Mouse (Mus musculus): ENCODE data around the gene H3f3b.

H3f3b gene

DNA sequence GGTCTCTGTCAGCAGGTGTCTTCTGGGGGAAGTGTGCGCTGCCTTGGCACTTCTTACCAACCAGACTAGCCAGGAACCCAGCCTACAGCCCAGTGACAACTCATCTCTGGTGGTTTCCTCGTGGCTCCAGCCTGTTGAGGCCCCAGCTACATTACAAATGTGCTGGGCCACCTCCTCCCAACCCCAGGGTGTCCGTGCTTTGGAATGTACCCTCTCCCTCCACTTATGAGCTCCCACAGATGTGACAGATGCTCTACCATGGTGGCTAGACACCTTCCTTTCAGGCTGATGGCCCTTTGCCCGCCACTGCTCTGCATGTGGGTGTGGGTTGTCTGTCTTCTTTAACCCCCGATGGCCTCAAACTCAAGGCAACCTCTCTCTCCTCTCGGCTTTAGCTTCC, 26.0 kb downstream of the H3f3b start:
- no peak for DNase-seq (ENCODE audit: low spot score in 2 of 2)

DNA sequence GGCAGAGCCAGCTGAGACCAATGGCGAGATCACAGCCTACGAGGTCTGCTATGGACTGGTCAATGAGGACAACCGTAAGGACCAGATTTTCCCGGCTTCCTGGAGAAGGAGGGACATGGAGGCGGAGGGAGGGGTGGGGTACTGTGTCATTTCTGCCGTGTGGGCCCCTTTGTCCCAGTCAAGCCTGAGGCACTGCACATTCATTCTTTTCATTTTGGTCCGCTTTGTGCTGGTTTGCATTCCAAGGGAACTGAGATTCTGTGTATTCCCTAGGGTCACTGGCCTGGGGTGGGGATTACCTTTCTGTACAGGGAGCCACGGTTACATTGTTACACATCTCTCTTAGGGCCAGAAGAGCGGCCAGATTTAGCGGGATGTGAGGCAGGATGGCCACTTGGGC, 27.2 kb downstream of the H3f3b start:
- DNase-seq (ENCODE audit: low spot score in 2 of 2) = no peak

DNA sequence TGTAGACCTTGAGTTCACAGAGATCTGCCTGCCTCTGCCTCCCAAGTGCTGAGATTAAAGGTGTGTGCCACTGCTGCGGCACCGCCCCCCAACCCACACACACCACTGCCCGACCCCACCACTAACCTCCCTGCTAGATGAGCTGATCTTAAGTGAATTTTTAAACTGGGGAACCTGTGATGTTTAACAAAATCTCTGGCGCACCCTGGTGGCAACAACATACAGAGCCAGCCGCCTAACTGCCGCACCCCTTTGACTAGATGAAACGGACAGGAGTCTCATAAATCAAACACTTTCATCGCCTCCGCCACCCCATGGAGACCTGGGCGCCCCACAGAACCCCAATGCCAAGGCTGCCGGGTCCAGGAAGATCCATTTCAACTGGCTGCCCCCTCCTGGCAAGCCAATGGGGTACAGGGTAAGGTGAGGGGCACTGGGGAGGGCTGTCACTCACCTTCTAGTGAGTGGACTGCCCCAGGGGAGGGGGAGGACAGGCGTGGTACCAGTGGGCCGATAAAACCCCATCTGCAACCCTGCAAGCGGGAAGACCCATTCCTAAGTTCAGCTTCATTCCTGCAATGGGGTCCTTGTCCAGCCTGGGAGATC, 28.1 kb downstream of the H3f3b start:
- peak; percentile 50 to 52 for DNase-seq (ENCODE audit: low spot score in 2 of 2)

DNA sequence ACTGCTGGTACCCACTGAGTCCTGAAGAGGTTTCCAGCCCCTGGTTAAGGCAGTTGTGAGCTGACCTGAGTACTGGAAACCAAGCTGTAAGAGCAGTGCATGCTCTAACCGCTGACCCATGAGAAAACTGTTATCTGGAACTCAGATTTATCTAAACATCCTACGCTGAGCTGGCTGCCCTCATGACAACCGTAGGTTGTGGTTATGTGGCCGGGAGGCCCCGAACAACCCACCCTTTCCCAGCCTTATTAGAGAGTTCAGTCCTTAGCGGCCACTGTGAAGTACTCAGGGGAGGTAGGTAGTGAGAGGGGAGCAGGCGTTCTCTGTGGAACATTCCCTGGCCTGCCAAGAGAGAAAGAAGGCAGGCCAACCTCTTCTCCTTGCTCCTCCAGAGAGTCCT, 28.7 kb downstream of the H3f3b start:
- no peak for DNase-seq (ENCODE audit: low spot score in 2 of 2)

DNA sequence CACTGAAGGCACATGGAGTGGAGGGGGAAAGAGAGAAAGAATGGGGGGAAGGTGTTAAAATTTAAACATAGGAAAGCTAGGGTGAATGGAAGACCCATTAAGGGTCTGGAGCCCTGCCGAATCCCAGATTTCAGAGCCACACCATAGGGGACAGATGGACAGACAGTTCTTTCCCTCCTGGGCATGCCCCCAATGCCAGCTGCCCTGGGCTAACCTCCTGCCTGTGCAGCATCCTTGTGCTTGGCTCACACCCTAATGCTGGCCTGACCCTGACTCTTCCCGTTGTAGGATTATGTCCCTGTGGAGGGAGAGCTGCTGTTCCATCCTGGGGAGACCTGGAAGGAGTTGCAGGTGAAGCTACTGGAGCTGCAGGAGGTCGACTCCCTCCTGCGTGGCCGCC, 30.1 kb downstream of the H3f3b start:
- DNase-seq (ENCODE audit: low spot score in 2 of 2) = no peak

DNA sequence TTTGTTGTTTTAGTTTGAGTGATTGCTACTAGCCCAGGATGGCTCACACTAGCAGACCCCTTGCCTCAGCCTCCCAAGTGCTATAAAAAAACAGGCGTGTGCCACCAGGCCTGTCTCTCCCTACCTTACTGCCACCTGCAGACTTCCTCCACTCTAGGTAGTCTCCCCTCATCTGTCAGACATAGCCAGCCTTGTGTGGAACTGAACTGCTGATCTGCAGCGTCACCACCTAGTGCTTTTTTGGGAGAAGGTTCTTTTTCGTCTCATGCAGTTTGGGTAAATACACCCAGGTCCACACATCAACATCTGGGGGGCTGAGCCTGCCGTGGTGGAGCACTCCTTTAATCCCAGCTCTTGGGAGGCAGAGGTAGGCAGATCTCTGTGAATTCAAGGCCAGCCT, 30.7 kb downstream of the H3f3b start:
- no peak for DNase-seq (ENCODE audit: low spot score in 2 of 2)

DNA sequence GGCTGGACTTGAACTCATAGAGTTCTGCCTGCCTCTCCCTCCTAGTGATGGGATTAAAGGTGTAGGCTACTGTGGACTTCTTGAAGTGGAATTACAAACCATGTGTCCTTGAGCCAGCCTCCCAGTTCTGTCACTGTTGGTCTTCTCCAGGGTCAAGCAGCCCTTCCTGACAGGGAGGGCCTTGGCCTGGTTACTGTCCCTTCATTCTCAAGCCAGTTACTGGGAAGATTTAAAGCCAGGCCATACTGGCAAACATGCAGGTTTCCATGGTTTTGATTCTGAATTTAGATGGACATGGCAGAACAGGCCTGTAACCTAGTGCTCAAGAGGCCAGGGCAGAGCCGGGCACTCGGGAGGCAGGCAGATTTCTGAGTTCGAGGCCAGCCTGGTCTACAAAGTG, 32.5 kb downstream of the H3f3b start:
- DNase-seq (ENCODE audit: low spot score in 2 of 2) = no peak

DNA sequence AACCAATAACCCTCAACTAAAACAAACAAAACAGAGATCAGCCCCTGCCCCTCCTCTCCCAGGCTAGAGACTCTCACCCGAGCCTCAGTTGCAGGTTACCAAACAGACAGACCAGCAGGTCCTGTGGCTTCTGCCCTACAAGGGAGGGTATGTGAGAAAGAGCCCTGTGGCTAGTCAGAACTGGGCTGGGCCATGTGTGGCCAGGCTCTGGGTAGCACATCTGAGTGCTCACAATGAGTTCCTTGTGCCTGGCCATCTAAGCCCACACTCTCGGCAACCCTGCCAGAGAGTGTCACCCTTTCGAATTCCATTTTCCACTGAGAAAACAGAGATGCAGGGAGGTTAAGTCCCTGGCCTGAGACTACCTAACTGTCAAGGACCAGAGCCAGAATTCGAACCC, 35.7 kb downstream of the H3f3b start:
- DNase-seq (ENCODE audit: low spot score in 2 of 2) = no peak

DNA sequence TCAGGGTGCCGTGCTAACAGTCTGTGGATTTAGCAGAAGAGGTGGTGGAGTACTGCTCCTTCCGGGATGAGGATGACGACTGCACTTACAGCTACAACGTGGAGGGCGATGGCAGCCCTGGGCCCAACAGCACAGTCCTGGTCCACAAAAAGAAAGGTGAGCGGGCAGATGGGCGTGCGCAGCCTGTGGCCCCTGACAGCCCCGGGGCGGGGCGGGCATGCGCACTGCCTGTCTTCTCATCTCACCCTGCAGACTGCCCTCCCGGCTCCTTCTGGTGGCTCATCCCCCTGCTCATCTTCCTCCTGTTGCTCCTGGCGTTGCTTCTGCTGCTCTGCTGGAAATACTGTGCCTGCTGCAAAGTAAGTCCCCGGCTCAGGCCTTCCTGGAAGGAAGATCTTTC, 38.1 kb downstream of the H3f3b start:
- DNase-seq (ENCODE audit: low spot score in 2 of 2) = no peak

DNA sequence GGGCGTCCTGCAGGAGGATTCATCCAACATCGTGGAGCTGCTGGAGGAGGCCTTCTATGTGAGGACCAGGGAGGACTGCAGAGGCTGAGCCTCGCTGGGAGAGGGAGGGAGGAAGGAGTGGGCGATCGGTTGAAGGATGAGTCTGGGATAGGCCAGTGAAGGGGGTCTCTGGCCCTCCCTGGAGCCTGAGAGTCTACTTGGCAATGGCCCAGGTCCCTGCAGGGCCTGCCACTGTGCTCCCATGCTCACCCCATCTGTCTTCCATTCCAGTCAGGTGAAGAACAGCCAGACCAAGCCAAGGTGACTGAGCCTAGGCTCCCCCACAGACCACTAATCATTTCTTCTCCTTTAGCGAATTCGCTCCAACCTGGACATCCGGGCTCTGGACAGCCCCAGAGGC, 44.5 kb downstream of the H3f3b start:
- DNase-seq (ENCODE audit: low spot score in 2 of 2) = no peak

DNA sequence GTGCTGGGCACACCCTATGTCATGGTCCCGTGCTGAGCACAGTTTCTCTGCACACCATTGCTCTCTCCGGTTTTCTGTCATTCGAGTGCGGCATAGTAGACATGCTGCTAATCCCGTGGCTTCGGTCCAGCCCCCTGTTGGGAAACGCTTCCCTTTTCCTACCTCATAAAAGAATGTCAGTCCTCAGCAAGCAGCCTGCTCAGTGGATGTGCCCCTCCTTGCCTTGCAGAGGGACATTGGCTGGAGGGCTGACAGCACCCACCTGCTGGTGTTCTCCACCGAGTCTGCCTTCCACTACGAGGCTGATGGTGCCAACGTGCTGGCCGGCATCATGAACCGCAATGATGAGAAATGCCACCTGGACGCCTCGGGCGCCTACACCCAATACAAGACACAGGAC, 45.3 kb downstream of the H3f3b start:
- no peak for DNase-seq (ENCODE audit: low spot score in 2 of 2)

DNA sequence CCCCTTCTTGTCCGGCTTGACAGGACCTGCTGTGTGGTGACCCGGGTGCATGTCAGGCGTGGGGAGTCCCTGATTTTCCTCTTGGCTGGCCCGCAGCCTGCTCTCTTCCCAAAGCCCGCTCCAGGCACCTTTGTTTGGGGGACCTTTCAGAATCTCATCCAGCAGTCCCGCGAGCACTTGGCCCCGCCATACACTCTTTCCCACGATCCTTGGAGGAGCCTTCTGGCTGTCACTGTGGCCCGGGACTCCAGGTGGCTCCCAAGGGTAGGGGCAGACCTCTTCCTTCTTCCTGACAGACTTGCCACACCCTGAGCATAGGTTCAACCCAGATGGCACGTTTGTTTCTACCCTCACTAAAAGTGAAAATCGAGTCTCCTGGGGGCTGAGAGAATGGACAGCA, 52.2 kb downstream of the H3f3b start:
- no peak for DNase-seq (ENCODE audit: low spot score in 2 of 2)

DNA sequence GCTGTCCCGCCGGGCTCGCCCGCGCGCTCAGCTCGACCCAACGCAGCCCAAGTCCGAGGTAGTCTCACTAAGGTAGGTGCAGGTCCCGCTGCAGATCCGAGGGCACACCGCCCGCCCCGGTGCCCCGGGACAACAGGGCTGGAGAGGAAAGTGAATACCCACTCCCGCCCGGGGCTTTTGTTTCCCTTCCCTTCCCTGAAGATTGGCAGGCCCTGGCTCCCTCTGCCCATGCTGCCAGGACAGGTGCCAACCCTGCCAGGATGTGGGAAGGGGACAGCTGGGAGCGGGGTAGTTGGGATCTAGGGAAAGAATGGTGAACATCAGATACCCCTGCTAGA, 52.7 kb downstream of the H3f3b start:
- DNase-seq (ENCODE audit: low spot score in 2 of 2) = no peak

DNA sequence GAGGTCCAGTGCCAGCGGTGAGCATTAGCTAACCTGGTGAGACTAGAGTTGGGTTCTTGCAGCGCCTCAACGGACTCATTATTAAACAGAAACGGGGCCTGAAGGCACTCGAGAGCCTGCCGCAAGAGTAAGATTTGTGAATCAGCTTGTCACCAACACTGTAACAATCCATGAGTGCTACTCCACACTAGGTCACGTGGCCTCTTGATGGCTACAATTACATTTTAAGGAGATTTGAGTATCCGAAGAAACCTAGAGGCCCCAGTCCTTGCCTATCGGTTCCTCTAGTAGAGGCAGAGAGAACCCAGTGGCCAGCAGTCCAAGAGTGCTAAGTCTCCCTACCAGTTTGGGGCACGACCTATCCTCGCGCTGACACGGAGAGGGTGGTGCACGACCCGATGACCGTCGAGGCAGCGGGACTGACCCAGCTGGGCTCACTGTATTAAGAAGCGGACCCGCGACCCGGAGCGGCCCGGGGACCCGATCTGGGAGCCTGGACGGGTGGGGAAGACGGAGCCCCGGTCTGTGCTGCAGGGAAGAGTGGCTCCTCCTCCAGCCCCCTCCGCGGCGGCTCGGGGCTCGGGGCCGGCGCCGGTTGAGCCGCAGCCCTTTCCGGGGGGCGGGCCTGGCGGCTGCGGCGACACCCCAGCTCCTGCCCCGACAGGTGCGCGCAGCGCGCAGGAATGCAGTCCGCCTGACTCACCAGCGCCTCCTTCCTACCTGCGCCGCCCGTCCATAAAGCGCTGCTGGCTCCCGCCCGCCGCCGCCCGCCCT, 53.3 kb downstream of the H3f3b start, which contains the start of gene Itgb4:
TSS of gene Itgb4 (plus strand) at position 401 of the 774 bp plus-strand sequence.
- DNase-seq (ENCODE audit: low spot score in 2 of 2) = no peak
